In genomic region chrX:160750808-160751207, GRCm38 (mm10) we compare ENCODE assay signal across 26 mouse cellular contexts. TPM values are rescaled to one million over a fixed set of nuclear protein-coding genes. Genes with fewer than 3 reads are reported as not detected.
"Had no signal": no experiment of that assay in that cellular context is flagged by ENCODE, and none has a peak within 500 bp of the region (broad histone marks: within the 10 kb centered on the region; RNA-seq: fewer than 3 reads in every experiment).

No protein-coding gene starts in this region.

- H3K9me3 ChIP-seq: liver, embryonic 13.5 days; liver, embryonic 15.5 days; lung, embryonic 15.5 days; midbrain, embryonic 10.5 days; midbrain, embryonic 12.5 days; midbrain, embryonic 15.5 days; neural tube, embryonic 12.5 days; stomach, embryonic 15.5 days had no signal

- H3K27ac ChIP-seq: liver, embryonic 13.5 days; liver, embryonic 15.5 days; lung, embryonic 15.5 days; macrophage; midbrain, embryonic 10.5 days; midbrain, embryonic 12.5 days; midbrain, embryonic 15.5 days; neural tube, embryonic 12.5 days; stomach, embryonic 15.5 days; stomach, postnatal 0 days had no signal

- H3K4me2 ChIP-seq: liver, embryonic 13.5 days; liver, embryonic 15.5 days; lung, embryonic 15.5 days; midbrain, embryonic 12.5 days; midbrain, embryonic 15.5 days; neural tube, embryonic 12.5 days; stomach, embryonic 15.5 days had no signal

- H3K27me3 ChIP-seq: liver, embryonic 13.5 days; liver, embryonic 15.5 days; lung, embryonic 15.5 days; neural tube, embryonic 12.5 days; stomach, embryonic 15.5 days had no signal

- ATAC-seq: liver, postnatal 0 days; midbrain, embryonic 15.5 days had no signal

- H3K4me1 ChIP-seq: liver, embryonic 13.5 days; liver, embryonic 15.5 days; lung, embryonic 15.5 days; midbrain, embryonic 10.5 days; midbrain, embryonic 12.5 days; midbrain, embryonic 15.5 days; neural tube, embryonic 12.5 days; stomach, embryonic 15.5 days had no signal

- DNase-seq: liver, embryonic 13.5 days; liver, postnatal 0 days; lung, adult 2 months; lung, postnatal 14 days; lung, postnatal 36 days; right cerebral cortex, adult 18-20 months; right cerebral cortex, postnatal 14 days; thymus, adult 2 months; thymus, postnatal 25 days; thymus, postnatal 4 days had no signal

- H3K36me3 ChIP-seq: liver, embryonic 13.5 days; liver, embryonic 15.5 days; lung, embryonic 15.5 days; midbrain, embryonic 10.5 days; midbrain, embryonic 12.5 days; midbrain, embryonic 15.5 days; neural tube, embryonic 12.5 days; stomach, embryonic 15.5 days had no signal

- H3K4me3 ChIP-seq: liver, embryonic 13.5 days; liver, embryonic 15.5 days; lung, embryonic 15.5 days; midbrain, embryonic 10.5 days; midbrain, embryonic 12.5 days; midbrain, embryonic 15.5 days; neural tube, embryonic 12.5 days; stomach, embryonic 15.5 days had no signal

- H3K9ac ChIP-seq: liver, embryonic 13.5 days; liver, embryonic 15.5 days; liver, postnatal 0 days; lung, embryonic 15.5 days; midbrain, embryonic 12.5 days; midbrain, embryonic 15.5 days; neural tube, embryonic 12.5 days; stomach, embryonic 15.5 days had no signal

RNA-seq across cellular contexts. Expression of gene Ppef1, which starts 15.2 kb away (rescaled TPM):
- total RNA-seq: megakaryocyte-erythroid progenitor cell, adult 5-6 weeks; monocyte, adult 5-6 weeks; neutrophil, adult 5-6 weeks had no signal
- polyA plus RNA-seq: liver, embryonic 15.5 days; liver, postnatal 0 days; lung, adult 2 months; macrophage; midbrain, embryonic 12.5 days; spleen, adult 2 months; thymus, adult 2 months; urinary bladder, adult 2 months had no signal

RNA-seq across cellular contexts. Expression of gene Rs1, which starts 17.0 kb away (rescaled TPM):
- total RNA-seq: megakaryocyte-erythroid progenitor cell, adult 5-6 weeks; midbrain, postnatal 0 days; monocyte, adult 5-6 weeks had no signal
- polyA plus RNA-seq: liver, embryonic 13.5 days; liver, embryonic 15.5 days; liver, postnatal 0 days; lung, adult 2 months; lung, postnatal 0 days; macrophage; midbrain, embryonic 12.5 days; midbrain, postnatal 0 days; neural tube, embryonic 12.5 days; spleen, adult 2 months; stomach, embryonic 15.5 days; stomach, postnatal 0 days; thymus, adult 2 months; urinary bladder, adult 2 months had no signal
